Mouse (Mus musculus) monocyte, adult 2 months (primary cell): ENCODE data around the gene Psmb9.

ENCODE experiments used
- DNase-seq, 2 experiments: peaks; one replicate each; pipeline ENCODE4 v3.0.0; 2022; ENCODE audit warnings: low spot score in 2 of 2, low read depth in 1 of 2

Gene Psmb9

DNA sequence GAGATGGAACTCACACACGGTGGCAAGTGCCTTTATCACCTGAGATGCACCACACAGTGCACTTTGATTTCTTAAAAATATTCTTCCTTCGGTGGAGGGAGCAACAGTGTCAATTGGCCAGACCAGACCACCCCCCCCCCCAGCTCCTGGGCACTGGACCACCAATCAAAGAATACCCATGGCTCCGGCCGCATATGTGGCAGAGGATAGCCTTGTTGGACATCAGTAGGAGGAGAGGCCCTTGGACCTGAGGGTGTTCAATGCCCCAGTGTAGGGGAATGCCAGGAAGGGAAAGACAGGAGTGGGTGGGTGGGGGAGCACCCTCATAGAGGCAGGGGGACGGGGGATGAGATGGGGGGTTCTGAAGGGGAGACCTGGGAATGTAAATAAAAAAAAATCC is 19.2 kb upstream of the Psmb9 start:
- DNase-seq, result no peak

- DNase-seq, result peak in 1 of 2 experiments; percentile 35
Observed at GRCm38 (mm10) chr17:34205746-34206176, 18.2 kb upstream of the Psmb9 start.

- no peak for DNase-seq
Observed at GRCm38 (mm10) chr17:34205021-34205745, 17.6 kb upstream of the Psmb9 start.

- DNase-seq, result peak; percentile 52 to 83
Observed at GRCm38 (mm10) chr17:34204303-34205010, 16.9 kb upstream of the Psmb9 start.

- no peak for DNase-seq
Observed at GRCm38 (mm10) chr17:34203444-34203843, 15.9 kb upstream of the Psmb9 start, which contains the start of gene Tap2. Tap2 (plus strand) TSS chr17:34203527.

- no peak for DNase-seq
Observed at GRCm38 (mm10) chr17:34202760-34203442, 15.3 kb upstream of the Psmb9 start.

- DNase-seq, result no peak
Observed at GRCm38 (mm10) chr17:34201506-34202055, 14.0 kb upstream of the Psmb9 start.

- DNase-seq, result no peak
Observed at GRCm38 (mm10) chr17:34200772-34201505, 13.4 kb upstream of the Psmb9 start.

- no peak for DNase-seq
Observed at GRCm38 (mm10) chr17:34200047-34200446, 12.5 kb upstream of the Psmb9 start.

- DNase-seq, result no peak
Observed at GRCm38 (mm10) chr17:34199050-34199619, 11.6 kb upstream of the Psmb9 start.

GRCm38 (mm10) chr17:34198521-34198912 is 11.0 kb upstream of the Psmb9 start:
- DNase-seq, result no peak

GRCm38 (mm10) chr17:34197904-34198520 is 10.4 kb upstream of the Psmb9 start:
- DNase-seq, result peak in 1 of 2 experiments; percentile 64

DNA sequence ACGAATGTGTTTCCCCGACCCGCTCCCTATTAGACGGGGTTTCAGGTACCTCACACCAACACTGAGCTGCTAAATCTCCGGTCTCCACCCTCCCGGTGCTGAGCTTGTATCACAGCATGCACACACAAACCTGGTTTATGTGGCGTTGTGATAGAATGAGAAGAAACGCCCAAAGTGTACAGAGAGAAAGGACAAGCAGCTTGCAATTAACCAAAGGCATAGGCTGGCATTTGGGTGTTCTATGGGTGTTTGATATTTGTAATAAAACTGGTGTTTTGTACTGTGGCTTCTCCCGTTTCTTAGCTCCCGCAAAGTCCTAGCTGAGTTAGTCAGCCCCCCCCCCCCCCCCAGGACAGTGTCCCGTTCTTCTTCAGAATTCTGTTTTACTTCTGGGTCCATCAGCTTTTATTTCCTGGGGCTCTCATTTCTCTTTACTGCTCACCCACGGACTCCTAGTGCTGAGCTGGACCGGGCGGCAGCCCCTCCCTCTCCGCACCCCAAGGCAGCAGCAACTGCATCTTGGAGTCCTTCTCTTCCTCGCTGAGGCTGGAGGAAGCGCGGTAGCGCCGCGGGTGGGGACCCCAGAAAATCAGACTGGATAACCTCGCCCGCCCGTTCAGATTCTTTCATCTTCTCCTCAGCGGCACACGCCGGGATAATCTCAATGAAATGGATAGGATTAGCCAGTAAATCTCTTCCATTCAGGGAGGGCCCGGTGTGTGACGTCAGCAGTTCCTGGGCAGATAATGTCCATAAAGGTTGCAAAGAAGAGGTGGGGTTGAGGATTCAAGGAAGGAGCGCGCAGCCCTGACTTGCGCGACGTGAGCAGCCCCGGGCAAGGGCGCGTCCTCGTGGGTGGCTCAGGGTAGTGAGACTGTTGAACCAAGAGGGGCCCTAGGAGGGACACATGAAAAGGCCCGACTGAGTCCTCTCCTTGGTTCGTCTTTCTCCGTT is 9.7 kb upstream of the Psmb9 start, which contains the start of gene Psmb8:
TSS of gene Psmb8 (plus strand) at position 781 of the 954 bp plus-strand sequence.
- DNase-seq, result peak; percentile 79 to 87

DNA sequence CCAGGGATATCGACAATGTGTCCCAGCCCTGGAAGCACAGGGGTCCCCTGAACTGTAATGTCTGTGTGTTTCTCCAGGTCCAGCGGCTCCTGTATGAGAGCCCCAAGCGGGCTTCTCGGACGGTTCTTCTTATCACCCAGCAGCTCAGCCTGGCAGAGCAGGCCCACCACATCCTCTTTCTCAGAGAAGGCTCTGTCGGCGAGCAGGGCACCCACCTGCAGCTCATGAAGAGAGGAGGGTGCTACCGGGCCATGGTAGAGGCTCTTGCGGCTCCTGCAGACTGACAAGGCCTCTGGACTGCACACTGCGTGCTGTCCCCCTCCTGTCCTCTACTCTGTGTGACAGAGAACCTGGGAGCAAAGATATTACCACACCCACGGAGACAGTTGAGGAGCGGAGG is 8.9 kb upstream of the Psmb9 start:
- DNase-seq, result no peak

DNA sequence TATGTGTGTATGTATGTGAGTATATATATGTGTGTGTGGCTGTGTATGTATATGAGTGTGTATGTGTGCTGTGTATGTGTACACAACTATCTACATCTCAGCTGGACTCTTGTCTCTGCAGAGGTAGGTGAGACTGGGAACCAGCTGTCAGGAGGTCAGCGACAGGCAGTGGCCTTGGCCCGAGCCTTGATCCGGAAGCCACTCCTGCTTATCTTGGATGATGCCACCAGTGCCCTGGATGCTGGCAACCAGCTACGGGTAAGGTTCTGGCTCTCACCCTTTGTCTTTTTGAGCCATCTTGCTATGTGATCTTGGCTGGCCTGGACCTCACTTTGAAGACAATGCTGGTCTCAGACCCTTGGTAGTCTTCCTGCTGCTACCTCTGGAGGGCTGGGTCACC is 7.2 kb upstream of the Psmb9 start:
- DNase-seq, result no peak

DNA sequence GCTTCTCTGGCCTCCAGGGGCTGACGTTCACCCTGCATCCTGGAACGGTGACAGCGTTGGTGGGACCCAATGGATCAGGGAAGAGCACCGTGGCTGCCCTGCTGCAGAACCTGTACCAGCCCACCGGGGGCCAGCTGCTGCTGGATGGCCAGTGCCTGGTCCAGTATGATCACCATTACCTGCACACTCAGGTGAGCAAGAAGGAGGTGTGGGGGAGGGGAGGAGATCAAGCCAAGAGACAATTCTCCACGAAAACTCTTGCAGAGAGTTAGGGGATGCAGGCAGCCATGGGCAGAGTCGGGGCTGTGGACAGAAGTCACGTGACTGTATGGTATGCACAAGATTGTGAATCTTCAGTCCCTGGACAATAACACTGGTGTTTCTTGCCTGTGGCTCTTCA is 5.9 kb upstream of the Psmb9 start:
- no peak for DNase-seq

DNA sequence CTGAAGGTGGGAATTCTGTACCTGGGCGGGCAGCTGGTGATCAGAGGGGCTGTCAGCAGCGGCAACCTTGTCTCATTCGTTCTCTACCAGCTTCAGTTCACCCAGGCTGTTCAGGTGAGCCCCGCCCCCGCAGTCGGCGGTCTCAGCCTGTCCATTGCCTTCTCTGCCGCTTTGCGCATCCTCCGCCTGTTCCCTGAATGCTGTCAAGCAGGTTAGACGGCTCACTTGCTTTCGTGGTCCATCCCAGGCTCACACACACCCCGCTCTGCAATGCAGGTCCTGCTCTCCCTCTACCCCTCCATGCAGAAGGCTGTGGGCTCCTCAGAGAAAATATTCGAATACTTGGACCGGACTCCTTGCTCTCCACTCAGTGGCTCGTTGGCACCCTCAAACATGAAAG is 5.3 kb upstream of the Psmb9 start:
- DNase-seq, result no peak

DNA sequence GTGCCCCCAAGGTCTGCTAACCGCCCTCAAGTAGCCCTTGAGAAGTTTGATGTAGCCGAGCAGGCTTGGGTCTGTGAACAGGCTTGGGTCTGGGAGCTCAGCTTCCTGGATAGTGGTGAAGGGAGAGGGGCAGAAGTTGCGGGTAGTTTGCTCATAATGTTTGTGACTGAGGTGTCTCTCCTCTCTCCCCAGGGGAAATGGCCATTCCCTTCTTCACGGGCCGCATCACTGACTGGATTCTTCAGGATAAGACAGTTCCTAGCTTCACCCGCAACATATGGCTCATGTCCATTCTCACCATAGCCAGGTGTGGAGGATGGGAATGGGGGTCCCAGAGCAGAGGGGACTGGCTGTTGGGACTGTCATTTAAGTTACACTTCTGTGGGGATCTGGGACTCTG is 1.4 kb upstream of the Psmb9 start:
- DNase-seq, result no peak

DNA sequence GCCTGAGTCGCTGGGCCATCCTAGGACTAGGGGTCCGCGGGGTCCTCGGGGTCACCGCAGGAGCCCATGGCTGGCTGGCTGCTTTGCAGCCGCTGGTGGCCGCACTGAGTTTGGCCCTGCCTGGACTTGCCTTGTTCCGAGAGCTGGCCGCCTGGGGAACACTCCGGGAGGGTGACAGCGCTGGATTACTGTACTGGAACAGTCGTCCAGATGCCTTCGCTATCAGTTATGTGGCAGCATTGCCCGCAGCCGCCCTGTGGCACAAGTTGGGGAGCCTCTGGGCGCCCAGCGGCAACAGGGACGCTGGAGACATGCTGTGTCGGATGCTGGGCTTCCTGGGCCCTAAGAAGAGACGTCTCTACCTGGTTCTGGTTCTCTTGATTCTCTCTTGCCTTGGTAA is 446 bp upstream of the Psmb9 start:
- no peak for DNase-seq
